Mouse (Mus musculus): ENCODE measurements around the gene Gm12117.

DNA sequence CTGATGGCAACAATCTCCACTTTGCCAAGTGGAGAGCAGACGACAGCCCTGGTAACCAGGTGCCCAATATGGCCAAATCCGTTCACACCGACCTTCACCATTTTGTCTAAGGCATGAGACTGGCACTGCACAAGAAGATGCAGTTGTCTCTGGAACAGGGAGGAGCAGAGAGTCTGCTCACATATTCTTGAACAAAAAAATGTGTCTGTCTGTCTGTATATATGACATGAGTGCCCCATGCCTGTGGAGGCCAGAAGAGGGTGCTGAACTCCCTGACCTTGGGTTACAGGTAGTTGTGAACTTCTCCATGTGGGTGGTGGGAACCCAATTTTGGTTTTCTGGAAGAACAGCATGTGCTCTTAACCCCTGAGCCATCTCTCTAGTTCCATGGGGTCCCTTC, at the start of gene Gm12117:
- no peak for TF ChIP-seq CTCF (IDR thresholded peaks at IDR 0.05; ENCODE audit: borderline replicate concordance, control insufficient read depth, extremely low read depth, insufficient read depth, low read length, poor library complexity)
- no peak for TF ChIP-seq POLR2A (IDR thresholded peaks at IDR 0.05; ENCODE audit: control insufficient read depth, extremely low read depth, insufficient read depth, low read length, poor library complexity)
